Mouse (Mus musculus) adrenal gland, adult (tissue): ENCODE data around the gene 4931409K22Rik.

Experiments
- DNase-seq, 2 experiments: peaks; one replicate each; pipeline ENCODE4 v3.0.0; 2022 to 2023; ENCODE audit warnings: low spot score in 1 of 2; ENCODE audit not compliant: inconsistent age in 2 of 2

The 4931409K22Rik gene

DNA sequence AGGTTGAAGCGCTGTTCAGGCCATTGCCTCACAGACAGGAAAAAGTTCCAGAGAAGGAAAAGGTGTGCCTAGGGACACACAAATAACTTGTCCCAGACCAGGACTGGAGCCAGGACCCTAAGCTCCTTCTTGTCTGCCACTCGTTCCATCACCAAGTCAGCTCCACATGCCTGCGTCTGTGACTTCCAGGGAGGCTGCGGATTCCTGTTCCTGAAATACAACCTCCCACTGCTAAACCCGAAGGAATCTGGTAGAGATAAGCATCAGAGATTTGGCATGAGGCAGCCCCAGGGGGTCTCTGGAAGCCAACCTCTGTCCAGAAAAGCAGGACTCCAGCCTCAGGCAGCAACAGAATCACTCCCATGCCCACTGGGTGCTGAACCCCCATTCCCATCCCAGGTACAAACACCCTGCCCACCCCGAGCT lies 15.5 kb downstream of the 4931409K22Rik start:
- no peak for DNase-seq

DNA sequence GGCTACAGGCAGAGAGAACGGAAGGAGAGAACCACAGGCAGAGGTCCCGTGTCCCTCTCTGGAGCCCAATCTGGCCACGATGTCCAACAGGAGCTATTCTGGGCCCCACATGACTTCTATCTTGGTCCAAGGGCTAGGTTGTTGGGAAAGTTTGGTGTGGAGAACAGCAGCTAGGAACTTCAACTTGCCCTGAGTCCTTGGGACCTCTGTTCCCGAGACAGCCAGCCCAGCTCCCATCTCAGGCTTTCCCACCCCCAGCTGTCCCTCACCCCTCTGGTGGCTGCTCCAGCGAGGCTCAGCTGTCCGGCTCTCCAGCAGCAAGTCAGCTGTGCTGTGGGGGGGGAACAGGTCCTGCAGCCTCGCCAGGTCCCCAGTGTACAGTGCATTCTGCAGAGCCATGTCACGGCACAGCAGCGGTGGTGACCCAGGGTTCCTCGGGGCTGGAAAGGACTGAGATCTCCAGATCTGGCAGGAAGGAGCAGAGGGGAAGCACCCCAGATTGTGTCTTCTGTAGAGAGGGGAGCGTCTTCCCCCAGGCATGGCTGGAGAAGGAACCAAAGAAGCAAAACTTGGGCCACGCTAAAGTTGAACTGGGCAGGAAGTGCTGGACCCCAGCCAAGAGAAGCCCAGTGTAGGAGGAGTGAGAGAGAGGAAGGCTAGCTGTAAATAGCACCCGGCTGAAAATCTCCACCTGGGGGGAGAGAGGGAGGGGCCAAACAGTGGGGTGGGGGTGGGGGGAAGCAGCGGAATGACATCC lies 16.0 kb downstream of the 4931409K22Rik start, which contains the start of gene Asb10:
Gene Asb10, minus strand, starts transcription at position 592 of the 757 bp plus-strand sequence.
- DNase-seq = peak; percentile 35 to 76

- DNase-seq = no peak
Observed at GRCm38 (mm10) chr5:24539571-24540296, 16.9 kb downstream of the 4931409K22Rik start.

DNA sequence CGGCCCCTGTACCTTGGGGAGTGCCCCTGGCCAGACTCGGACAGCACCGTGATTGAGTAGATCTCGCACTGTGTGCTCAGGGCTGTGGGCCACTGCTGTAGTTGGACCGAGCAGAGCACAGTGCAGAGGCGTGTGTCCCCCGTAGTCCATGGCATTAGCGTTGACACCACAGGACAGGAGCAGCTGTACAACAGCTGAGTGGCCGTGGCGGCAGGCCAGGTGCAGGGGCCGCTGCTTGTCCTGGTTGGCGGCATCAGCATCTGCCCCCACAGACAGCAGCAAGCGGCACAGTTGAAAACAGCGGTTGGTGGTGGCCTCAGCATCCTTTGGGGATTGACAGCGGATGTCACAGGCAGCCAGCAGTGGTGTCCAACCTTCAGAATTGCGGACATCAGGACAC lies 19.0 kb downstream of the 4931409K22Rik start:
- no peak for DNase-seq

GRCm38 (mm10) chr5:24536511-24536910 lies 20.1 kb downstream of the 4931409K22Rik start:
- peak in 1 of 2 experiments; percentile 83 for DNase-seq

GRCm38 (mm10) chr5:24535731-24536130 lies 20.9 kb downstream of the 4931409K22Rik start:
- peak in 1 of 2 experiments; percentile 47 for DNase-seq

GRCm38 (mm10) chr5:24534292-24534691 lies 22.3 kb downstream of the 4931409K22Rik start:
- DNase-seq = peak in 1 of 2 experiments; percentile 60

DNA sequence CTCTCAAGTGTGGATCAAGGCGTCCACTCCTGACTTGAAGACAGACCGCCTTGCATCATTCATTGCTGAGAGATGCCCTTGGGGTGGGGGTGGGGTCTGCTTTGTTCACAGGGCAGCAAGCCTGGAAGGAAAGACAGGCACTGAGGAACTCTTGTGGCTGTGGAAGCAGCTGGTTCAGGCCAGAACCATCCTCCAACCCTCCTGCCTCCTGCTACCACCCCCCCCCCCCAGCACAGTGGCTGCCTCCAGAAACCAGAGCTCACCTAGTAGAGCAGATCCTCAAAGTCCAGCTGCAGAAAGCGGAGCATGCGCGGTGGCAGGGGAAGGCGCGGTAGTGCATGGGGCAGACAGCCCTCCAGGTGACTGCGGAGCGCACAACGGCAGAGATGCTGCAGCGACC lies 23.2 kb downstream of the 4931409K22Rik start:
- DNase-seq = no peak

GRCm38 (mm10) chr5:24530042-24530689 lies 26.4 kb downstream of the 4931409K22Rik start:
- DNase-seq = peak; percentile 91 to 98

- no peak for DNase-seq
Observed at GRCm38 (mm10) chr5:24527780-24528179, 28.8 kb downstream of the 4931409K22Rik start.

- DNase-seq = peak in 1 of 2 experiments; percentile 49
Observed at GRCm38 (mm10) chr5:24526889-24527230, 29.7 kb downstream of the 4931409K22Rik start, which contains the start of gene Gbx1. Gene Gbx1 (minus strand): TSS chr5:24527202.

- peak in 1 of 2 experiments; percentile 45 for DNase-seq
Observed at GRCm38 (mm10) chr5:24526190-24526888, 30.3 kb downstream of the 4931409K22Rik start.

DNA sequence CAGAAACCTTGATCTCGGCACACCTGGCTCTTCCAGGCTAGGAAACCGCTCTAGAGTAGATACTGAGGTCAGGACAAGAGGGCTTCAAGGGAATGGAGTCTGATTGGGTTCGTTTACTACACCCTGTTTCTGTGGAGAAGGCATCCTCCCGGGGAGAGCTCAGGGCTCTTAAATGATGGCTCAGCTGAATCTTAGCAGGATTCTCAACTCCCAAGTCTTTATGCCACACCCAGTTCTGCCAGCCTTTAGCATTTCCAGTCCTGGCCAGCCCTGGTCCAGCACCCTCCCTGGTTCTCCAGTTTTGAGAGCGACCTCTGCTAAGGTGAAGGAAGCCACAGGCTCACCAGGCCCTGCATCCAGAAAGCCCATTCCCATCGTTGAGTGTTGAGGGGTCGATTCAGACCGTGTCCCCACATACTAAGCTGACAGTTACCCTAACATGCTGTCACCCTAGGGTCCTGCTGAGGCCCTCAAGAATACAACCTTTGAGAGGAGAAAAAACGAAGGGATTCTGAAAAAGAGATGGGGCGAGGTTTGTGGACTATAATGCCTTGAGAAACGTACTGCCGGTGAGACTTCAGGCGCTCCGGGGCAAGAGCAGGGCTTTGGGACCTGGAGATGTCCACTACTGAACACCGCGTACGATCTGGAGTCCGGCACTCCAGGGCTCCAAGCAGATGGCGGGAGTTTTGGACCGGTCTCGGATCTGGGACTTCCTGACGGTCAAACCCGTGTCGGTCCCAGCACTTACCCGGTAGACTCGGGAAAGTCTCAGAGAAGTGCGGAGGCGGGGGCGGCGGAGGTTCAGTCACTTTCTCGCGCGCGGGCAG lies 31.0 kb downstream of the 4931409K22Rik start:
- DNase-seq = peak in 1 of 2 experiments; percentile 53

DNA sequence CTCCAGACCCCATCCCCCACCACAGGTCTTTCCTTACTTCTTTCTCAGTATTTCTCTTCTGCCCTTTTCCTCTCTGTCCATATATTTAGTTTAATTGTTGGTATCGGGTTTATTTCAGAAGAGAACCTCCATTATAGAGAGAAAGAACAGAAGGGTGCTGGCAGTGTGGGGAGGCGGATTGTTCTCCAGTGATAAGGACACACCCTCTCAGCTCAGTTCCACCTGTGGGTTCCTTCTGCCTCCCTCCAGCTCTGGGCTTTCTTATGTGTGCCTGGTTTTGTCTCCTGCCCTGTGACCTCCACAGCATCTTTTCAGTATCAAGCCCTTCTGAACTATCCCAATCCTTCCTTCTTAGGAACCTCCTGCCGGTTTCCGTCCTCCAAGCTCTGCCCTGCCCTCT lies 32.1 kb downstream of the 4931409K22Rik start:
- DNase-seq = no peak

DNA sequence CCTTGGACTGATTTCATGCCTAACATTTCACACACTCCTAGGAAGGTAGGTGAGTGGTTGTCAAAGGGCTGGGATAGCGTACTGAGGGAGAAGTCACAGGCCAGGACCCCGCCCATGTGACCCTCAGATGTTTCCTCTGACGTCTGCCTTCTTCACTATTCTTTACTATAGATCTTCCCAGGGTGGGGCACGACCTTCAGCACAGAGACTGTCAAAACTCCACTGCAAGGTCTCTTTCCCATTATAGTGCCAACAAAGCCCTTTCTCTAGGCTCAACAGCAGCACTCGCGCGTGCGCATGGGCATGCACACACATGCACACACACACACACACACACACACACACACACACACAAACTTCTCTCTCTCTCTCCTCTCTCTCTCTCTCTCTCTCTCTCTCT lies 32.8 kb downstream of the 4931409K22Rik start:
- DNase-seq = no peak

GRCm38 (mm10) chr5:24521366-24521765 lies 35.2 kb downstream of the 4931409K22Rik start:
- DNase-seq = no peak

DNA sequence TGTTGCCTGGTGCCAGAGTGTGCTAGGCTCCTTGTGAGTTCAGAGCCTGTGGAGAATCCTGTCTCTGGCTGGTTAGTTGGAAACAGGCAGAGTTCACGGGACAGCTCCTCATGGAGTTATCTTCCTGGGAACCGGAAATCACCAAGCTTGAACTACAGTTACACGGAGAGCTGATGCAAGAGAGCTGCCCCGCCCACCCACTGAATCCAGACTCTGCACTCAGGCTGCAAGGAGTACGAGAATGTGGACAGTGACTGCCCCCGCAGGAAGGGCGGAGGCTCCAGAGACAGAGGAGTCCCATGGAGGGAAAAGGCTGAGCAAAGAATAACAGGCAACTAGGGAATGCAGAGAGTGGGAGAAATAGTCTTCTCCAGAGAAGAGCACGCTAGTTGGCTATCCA lies 44.3 kb downstream of the 4931409K22Rik start:
- no peak for DNase-seq

- peak; percentile 52 to 86 for DNase-seq
Observed at GRCm38 (mm10) chr5:24510635-24511034, 46.0 kb downstream of the 4931409K22Rik start.

- DNase-seq = no peak
Observed at GRCm38 (mm10) chr5:24508406-24508805, 48.2 kb downstream of the 4931409K22Rik start.

- no peak for DNase-seq
Observed at GRCm38 (mm10) chr5:24505513-24505912, 51.1 kb downstream of the 4931409K22Rik start.
